Mouse (Mus musculus) midbrain, embryonic 16.5 days (tissue): ENCODE measurements at regions not wholly inside any gene's neighbourhood (a gene's known extent, or its start where the extent isn't known, plus 50 kb on each side); places are given as distances from the start of the nearest gene placed in this dataset.
A peak's percentile ranks its signal among the peaks of the same experiment; 100 is the strongest.

Experiments
- ATAC-seq: fragments of 200-750 bp; cut with Nextera tagmentation; 2 replicates; pipeline ENCODE4 v1.8.0; 2017; ENCODE audit warnings: moderate TSS enrichment
- H3K27ac ChIP-seq: fragments of 300-500 bp; sonication (generic); 2 replicates; pipeline ENCODE4 v1.5.1; 2014; ENCODE audit warnings: mild to moderate bottlenecking, low read length, mixed read lengths
- H3K27me3 ChIP-seq: fragments of 300-500 bp; sonication (generic); 2 replicates; pipeline ENCODE4 v1.6.1; 2014; ENCODE audit warnings: low read depth, low read length, mixed read lengths; ENCODE audit not compliant: control insufficient read depth, insufficient read depth
- H3K36me3 ChIP-seq: fragments of 300-500 bp; sonication (generic); 2 replicates; pipeline ENCODE4 v1.6.1; 2014; ENCODE audit warnings: mild to moderate bottlenecking, low read length, moderate library complexity, mixed read lengths; ENCODE audit not compliant: control insufficient read depth, insufficient read depth
- H3K4me1 ChIP-seq: fragments of 300-500 bp; sonication (generic); 2 replicates; pipeline ENCODE4 v1.6.1; 2014; ENCODE audit warnings: mild to moderate bottlenecking, low read length, mixed read lengths; ENCODE audit not compliant: control insufficient read depth, insufficient read depth
- H3K4me2 ChIP-seq: fragments of 300-500 bp; sonication (generic); 2 replicates; pipeline ENCODE4 v1.6.1; 2014; ENCODE audit warnings: mild to moderate bottlenecking, low read length, mixed read lengths
- H3K4me3 ChIP-seq: fragments of 300-500 bp; sonication (generic); 2 replicates; pipeline ENCODE4 v1.5.1; 2014; ENCODE audit warnings: low read depth, mild to moderate bottlenecking, low read length, moderate library complexity, mixed read lengths
- H3K9ac ChIP-seq: fragments of 300-500 bp; sonication (generic); 2 replicates; pipeline ENCODE4 v1.6.1; 2014; ENCODE audit warnings: low read depth, low read length, mixed read lengths
- H3K9me3 ChIP-seq: fragments of 300-500 bp; sonication (generic); replicated peaks from 2 replicates; pipeline ENCODE4 v1.6.1; 2014; ENCODE audit warnings: mild to moderate bottlenecking, low read length, mixed read lengths; ENCODE audit not compliant: control insufficient read depth, poor library complexity, severe bottlenecking
- WGBS: fragments of 180-500 bp; shearing (Covaris S2); extraction: QIAGEN DNeasy Blood & Tissue Kit; methylation state at CpG from one replicate; pipeline ENCODE4 v1.1.7; 2014; 5-methylcytosine and 5-hydroxymethylcytosine counted together

- Histone ChIP-seq H3K4me3 (no peak overlapping the region), H3K9ac (no peak overlapping the region), H3K36me3 (no peaks in the 10 kb centered on the region), H3K27ac (no peak overlapping the region), H3K4me2 (no peak overlapping the region), H3K27me3 (no peaks in the 10 kb centered on the region), H3K4me1 (no peaks in the 10 kb centered on the region), H3K9me3 (no peaks in the 10 kb centered on the region)
- 43% methylated on average over 2 of the region's 2 CpGs for WGBS
- 0 out of 2 replicates have a peak, but pooled peaks have one; percentile 36 for ATAC-seq
Measured at GRCm38 (mm10) chr1:28677700-28678099, 102.4 kb downstream of the Gm597 start.

GRCm38 (mm10) chr1:28675336-28675735, 104.7 kb downstream of the Gm597 start:
- no peak overlapping the region for H3K4me2 ChIP-seq
- no peak overlapping the region for H3K4me3 ChIP-seq
- H3K4me1 ChIP-seq = no peaks in the 10 kb centered on the region
- H3K27me3 ChIP-seq = no peaks in the 10 kb centered on the region
- no peaks in the 10 kb centered on the region for H3K9me3 ChIP-seq
- 50% methylated on average over 1 of the region's 1 CpGs for WGBS
- ATAC-seq = no peak
- no peak overlapping the region for H3K27ac ChIP-seq
- H3K36me3 ChIP-seq = no peaks in the 10 kb centered on the region
- no peak overlapping the region for H3K9ac ChIP-seq

- H3K27me3 ChIP-seq = no peaks in the 10 kb centered on the region
- H3K9ac ChIP-seq = no peak overlapping the region
- WGBS = 82% methylated on average over 4 of the region's 4 CpGs
- H3K9me3 ChIP-seq = no peaks in the 10 kb centered on the region
- H3K4me1 ChIP-seq = no peaks in the 10 kb centered on the region
- H3K36me3 ChIP-seq = no peaks in the 10 kb centered on the region
- no peak overlapping the region for H3K4me3 ChIP-seq
- H3K4me2 ChIP-seq = no peak overlapping the region
- no peak for ATAC-seq
- no peak overlapping the region for H3K27ac ChIP-seq
Measured at GRCm38 (mm10) chr1:28640818-28641217, 139.2 kb downstream of the Gm597 start.

- no peak overlapping the region for H3K4me3 ChIP-seq
- no peaks in the 10 kb centered on the region for H3K36me3 ChIP-seq
- 94% methylated on average over 9 of the region's 9 CpGs for WGBS
- H3K9ac ChIP-seq = no peak overlapping the region
- no peaks in the 10 kb centered on the region for H3K9me3 ChIP-seq
- no peak overlapping the region for H3K4me2 ChIP-seq
- H3K27ac ChIP-seq = no peak overlapping the region
- no peaks in the 10 kb centered on the region for H3K4me1 ChIP-seq
- no peaks in the 10 kb centered on the region for H3K27me3 ChIP-seq
- ATAC-seq = no peak
Measured at GRCm38 (mm10) chr1:28622745-28623144, 157.3 kb downstream of the Gm597 start.

- no peak overlapping the region for H3K4me2 ChIP-seq
- H3K4me1 ChIP-seq = no peaks in the 10 kb centered on the region
- no peak overlapping the region for H3K9ac ChIP-seq
- 61% methylated on average over 1 of the region's 1 CpGs for WGBS
- no peak for ATAC-seq
- no peak overlapping the region for H3K27ac ChIP-seq
- H3K4me3 ChIP-seq = no peak overlapping the region
- no peaks in the 10 kb centered on the region for H3K27me3 ChIP-seq
- no peaks in the 10 kb centered on the region for H3K9me3 ChIP-seq
- H3K36me3 ChIP-seq = no peaks in the 10 kb centered on the region
Measured at GRCm38 (mm10) chr1:28602383-28602782, 177.7 kb downstream of the Gm597 start.

GRCm38 (mm10) chr1:28565383-28566154, 214.5 kb downstream of the Gm597 start:
- Histone ChIP-seq H3K27me3 (no peaks in the 10 kb centered on the region), H3K4me2 (no peak overlapping the region), H3K4me1 (no peaks in the 10 kb centered on the region), H3K9me3 (no peaks in the 10 kb centered on the region), H3K27ac (no peak overlapping the region), H3K4me3 (no peak overlapping the region), H3K36me3 (no peaks in the 10 kb centered on the region), H3K9ac (no peak overlapping the region)
- WGBS = 68% methylated on average over 11 of the region's 11 CpGs
- no peak for ATAC-seq

- Histone ChIP-seq H3K27me3 (no peaks in the 10 kb centered on the region), H3K4me1 (no peaks in the 10 kb centered on the region), H3K36me3 (no peaks in the 10 kb centered on the region), H3K9ac (no peak overlapping the region), H3K4me2 (no peak overlapping the region), H3K9me3 (no peaks in the 10 kb centered on the region), H3K4me3 (no peak overlapping the region), H3K27ac (no peak overlapping the region)
- ATAC-seq = no peak
- 78% methylated on average over 3 of the region's 3 CpGs for WGBS
Measured at GRCm38 (mm10) chr1:28563894-28564293, 216.2 kb downstream of the Gm597 start.
